Mouse (Mus musculus): ENCODE measurements around the gene Lzts3.

Gene Lzts3

GRCm38 (mm10) chr2:130635847-130636246 is 6.8 kb downstream of the Lzts3 start:
- no peak for DNase-seq (ENCODE audit: low spot score)

GRCm38 (mm10) chr2:130634739-130635411 is 7.7 kb downstream of the Lzts3 start:
- DNase-seq (ENCODE audit: low spot score): no peak

GRCm38 (mm10) chr2:130634006-130634738 is 8.4 kb downstream of the Lzts3 start:
- no peak for DNase-seq (ENCODE audit: low spot score)

DNA sequence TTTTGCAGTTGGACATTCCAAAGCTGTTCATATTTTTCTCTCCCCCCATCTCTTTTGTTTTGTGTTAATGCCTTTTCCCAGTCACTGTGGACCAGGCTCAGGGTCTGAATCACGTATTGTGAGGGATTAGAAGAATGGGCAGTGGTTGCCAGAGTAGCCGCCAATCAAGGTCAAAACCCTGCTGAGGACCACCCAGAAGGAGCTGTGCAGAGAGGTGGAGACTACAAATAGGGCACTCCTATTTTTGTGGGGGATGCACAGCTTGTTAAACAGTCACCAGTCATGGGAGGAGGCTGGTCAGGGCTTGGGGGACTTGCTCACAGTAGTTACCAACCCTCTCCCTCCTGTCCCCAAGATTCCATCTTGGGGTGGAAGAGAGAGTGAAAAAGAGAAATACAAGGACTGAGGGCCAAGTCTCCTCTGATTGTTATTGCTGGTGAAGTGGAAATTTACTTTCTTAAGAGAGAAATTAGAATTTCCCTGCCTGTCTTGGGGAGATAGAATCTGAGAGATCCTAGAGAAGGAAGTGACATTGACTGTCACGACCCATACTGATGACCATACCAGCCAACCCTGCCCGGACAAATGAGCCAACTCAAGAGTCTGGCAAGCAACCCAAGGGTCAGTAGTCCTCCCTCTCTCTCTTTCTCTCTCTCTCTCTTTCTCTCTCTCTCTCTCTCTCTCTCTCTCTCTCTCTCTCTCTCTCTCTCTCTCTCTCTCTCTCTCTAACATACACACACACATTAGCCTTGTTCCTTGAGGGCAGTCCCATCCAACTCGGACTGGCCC is 9.5 kb downstream of the Lzts3 start:
- no peak for DNase-seq (ENCODE audit: low spot score)

DNA sequence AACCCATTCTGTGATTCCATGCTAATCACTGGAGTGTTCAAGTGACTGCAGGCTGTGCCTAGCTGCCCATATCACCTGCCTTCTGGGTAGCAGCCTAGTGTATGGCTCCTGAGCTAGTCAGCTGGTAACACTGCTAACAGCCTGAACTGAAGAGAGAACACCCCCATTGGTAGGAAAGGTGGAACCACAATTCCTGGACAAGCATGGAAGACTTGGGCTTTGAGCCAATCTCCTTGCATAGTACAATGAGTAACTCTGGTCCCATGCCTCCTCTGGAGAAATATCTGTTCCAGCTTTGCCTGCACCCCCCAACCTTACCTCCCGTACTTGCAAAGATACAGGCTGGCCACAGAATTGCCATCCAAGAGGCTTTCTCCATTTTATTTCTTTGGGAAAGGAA is 10.2 kb downstream of the Lzts3 start:
- no peak for DNase-seq (ENCODE audit: low spot score)

- DNase-seq (ENCODE audit: low spot score): peak; percentile 77
Measured at GRCm38 (mm10) chr2:130629839-130630203, 12.8 kb downstream of the Lzts3 start, which contains the start of the genes Fastkd5 and Ubox5. Gene Fastkd5, minus strand, starts transcription at chr2:130630027. Gene Ubox5, minus strand, starts transcription at chr2:130630038.

DNA sequence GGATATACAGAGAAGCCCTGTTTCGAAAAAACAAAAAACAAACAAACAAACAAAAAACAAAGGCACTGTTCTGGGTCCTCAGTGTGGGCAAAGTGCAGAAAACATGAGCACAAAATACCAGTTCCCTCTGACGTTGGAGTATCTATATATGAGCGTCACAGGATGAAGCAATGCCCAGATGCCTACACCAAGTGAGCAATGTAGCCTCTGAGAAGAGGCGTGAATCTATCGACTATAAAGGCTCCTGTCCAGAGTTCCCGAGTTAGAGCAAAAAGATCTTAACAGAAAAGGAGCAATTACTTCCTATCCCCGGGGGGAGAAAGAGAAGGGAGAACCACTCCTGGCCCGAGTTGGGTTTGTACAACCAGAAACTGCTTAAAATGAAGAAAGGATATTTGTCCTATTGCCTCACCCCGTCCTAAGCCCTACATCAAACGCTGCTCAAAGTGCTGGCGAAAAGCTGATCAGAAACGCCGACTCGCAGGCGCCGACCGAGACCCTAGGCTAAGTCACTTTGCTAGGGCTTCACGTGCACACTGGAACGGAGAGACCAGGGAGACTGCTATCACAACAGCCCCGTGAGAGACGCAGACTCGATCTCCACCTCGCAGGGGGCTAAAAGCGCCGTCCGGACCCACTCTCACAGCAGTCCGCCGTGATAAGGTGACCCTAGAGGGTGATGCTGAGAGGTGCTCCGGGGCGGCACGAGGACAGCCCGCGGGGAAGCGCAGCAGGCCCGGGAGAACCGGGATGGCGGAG is 13.3 kb downstream of the Lzts3 start:
- no peak for DNase-seq (ENCODE audit: low spot score)

DNA sequence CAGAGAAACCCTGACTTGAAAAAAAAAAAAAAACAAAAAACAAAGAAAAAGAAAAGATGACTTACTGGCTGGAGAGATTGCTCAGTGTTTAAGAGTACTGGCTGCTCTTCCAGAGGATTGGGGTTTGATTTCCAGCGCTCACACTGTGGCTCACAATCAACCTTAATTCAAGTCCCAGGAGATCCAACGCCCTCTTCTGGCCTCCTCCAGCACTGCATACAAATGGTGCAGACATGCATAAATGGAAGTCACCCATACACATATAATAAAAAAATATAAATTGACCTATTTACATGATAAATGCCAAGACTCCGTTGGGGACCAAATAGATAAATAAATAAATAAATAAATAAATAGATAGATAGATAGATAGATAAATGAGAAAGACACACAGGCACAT is 14.2 kb downstream of the Lzts3 start:
- no peak for DNase-seq (ENCODE audit: low spot score)

GRCm38 (mm10) chr2:130618972-130619371 is 23.6 kb downstream of the Lzts3 start:
- no peak for DNase-seq (ENCODE audit: low spot score)

- no peak for DNase-seq (ENCODE audit: low spot score)
Measured at GRCm38 (mm10) chr2:130613091-130613490, 29.5 kb downstream of the Lzts3 start.

DNA sequence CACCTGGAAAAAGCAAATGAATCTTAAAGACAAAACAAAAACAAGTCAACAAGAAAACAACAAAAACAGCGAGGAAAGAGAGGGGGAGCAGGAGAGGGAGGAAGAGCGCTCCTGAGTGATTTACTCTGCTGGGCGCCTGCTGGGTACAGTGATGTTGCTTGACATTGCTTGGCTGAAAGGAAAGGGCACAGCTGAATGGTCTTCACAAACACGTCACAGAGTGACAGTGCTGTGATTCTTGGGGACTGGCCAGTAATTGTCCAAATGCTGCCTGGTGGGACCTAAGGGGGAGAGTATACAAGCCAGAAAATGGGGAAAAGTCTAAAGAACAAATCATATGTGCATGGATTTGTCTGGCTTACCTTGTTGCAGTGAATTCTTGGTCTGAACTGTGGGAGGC is 40.4 kb downstream of the Lzts3 start:
- DNase-seq (ENCODE audit: low spot score): no peak

DNA sequence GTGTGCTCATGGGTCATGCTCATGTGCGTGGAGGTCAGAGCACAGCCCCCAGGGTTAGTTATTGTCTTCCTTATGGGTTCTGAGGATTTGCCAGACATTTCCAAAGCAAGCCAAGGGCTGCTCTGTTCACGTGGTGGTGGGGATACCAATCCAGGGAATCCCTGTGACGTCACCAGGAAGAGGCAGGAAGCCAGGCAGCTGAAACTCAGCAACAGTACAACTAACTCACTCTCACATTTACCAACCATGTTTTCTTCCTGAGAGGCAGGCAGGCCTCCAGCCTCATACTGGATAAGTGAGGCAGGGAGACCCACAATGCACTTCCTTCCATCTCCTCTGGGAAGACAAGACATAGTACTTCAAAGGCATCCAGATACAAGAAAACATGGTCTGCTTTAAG is 44.2 kb downstream of the Lzts3 start:
- DNase-seq (ENCODE audit: low spot score): no peak

- DNase-seq (ENCODE audit: low spot score): no peak
Measured at GRCm38 (mm10) chr2:130597601-130598010, 45.0 kb downstream of the Lzts3 start.

GRCm38 (mm10) chr2:130595596-130595995 is 47.0 kb downstream of the Lzts3 start:
- DNase-seq (ENCODE audit: low spot score): no peak

DNA sequence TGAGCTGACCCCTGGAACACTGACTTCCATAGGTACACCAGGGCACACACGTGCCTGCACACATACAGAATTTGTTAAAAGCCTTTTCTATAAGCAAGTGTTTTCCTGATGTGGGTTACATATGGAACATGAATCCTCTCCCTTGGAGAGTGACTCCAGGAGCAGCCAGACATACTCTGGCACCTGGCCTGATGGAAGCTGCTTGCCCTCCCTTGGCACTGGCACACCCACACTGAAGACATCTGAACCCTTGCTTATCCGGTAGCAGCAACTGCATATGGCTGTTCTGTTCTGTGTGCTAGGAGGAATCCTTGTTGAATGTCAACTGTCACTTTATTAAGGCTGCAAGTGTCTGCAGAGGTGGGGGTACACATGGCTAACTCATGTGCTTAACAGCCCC is 51.6 kb downstream of the Lzts3 start:
- DNase-seq (ENCODE audit: low spot score): no peak

DNA sequence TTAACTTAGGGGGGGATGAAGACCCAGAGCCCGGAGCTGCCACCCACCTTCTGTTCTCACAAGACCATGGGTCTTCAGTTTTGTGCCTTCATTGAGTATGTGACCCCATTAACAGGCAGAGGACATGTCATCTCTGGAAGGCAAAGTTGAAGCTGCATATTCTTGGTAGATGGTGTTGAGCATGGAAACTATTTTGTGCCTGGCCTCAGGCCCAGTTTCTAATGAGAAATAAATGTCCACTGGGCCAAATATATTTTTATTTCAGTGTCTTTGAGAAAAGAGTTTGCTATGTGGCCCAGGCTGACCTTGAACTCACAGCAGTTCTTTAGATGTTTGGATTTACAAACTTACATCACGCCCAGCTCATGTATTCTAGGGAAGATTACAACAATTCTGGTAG is 52.8 kb downstream of the Lzts3 start:
- no peak for DNase-seq (ENCODE audit: low spot score)

DNA sequence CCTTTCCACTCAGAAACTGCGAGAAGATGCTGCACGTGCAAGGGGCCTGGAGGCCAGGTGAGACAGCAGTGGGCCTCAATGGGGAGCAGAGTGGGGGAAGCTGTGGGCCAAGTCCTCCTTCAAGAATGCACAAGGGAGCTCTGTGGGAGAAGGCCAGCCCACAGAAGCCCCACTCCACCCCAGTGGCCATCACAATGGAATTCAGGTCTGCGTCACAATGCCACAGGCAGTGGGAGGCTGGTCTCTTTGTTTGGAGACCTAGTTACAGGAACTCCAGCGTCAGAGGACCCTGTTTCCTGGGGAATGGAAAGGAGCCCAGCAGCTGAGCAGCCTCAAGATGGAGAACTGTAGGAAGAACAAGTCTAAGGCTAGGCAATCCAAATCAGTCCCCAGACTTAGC is 53.4 kb downstream of the Lzts3 start:
- no peak for DNase-seq (ENCODE audit: low spot score)

DNA sequence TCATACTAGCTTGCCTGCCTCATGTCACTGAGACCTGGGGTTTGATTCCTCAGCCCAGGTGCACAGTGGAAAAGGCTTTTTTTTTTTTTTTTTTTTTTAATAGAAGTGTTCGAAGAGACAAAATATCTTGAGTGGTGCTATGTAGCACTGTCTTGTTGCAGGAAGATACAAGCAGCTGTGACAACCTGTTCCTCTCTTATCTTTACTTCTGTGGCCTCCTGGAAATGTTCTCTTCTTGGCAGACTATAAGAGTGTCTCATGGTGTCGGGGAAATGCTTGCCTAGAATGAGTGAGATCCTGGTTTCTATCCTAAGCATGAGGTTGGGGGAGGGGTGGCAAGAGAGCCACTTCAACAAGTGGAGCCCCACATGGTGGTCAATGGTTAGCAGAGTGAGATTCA is 54.2 kb downstream of the Lzts3 start:
- DNase-seq (ENCODE audit: low spot score): no peak

DNA sequence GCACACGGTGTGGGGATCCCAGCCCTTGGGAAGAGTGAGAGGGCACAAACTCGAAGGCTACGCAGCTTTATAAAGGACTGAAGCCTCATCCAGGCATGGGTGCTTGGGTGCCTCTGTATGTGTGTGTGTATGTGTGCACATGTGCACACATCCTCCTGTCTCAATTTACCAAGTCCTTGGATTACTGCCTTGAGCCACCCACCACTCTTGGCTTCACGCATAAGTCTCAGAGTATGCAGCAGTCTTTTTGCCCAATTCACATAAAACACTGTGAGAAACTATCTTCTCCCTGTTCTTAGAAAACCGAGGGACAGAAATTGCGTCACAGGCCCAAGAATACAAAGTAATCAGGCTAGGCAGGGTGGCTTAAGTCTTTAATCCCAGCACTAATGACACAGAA is 56.6 kb downstream of the Lzts3 start:
- no peak for DNase-seq (ENCODE audit: low spot score)

GRCm38 (mm10) chr2:130583902-130584560 is 58.6 kb downstream of the Lzts3 start:
- no peak for DNase-seq (ENCODE audit: low spot score)
